Mouse (Mus musculus) heart, embryonic 12.5 days (tissue): Measurements from ENCODE around the gene Ak1. TPM values are rescaled to one million over a fixed set of nuclear protein-coding genes. Genes with fewer than 3 reads are reported as not detected.

Source experiments
- ATAC-seq: fragments of 200-750 bp; cut with Nextera tagmentation; 2 replicates; pipeline ENCODE4 v1.8.0; 2017; ENCODE audit warnings: moderate TSS enrichment, moderate library complexity; ENCODE audit not compliant: insufficient number of reproducible peaks, low FRiP score
- H3K27ac ChIP-seq: fragments of 300-500 bp; sonication (generic); 2 replicates; pipeline ENCODE4 v1.5.1; 2016; ENCODE audit warnings: mild to moderate bottlenecking, moderate library complexity; ENCODE audit not compliant: poor library complexity, severe bottlenecking
- H3K27me3 ChIP-seq: fragments of 300-500 bp; sonication (generic); replicated peaks from 2 replicates; pipeline ENCODE4 v1.6.1; 2016; ENCODE audit warnings: mild to moderate bottlenecking, moderate library complexity
- H3K36me3 ChIP-seq: fragments of 300-500 bp; sonication (generic); 2 replicates; pipeline ENCODE4 v1.6.1; 2016; ENCODE audit warnings: mild to moderate bottlenecking, moderate library complexity
- H3K4me1 ChIP-seq: fragments of 300-500 bp; sonication (generic); replicated peaks from 2 replicates; pipeline ENCODE4 v1.6.1; 2016; ENCODE audit warnings: mild to moderate bottlenecking
- H3K4me2 ChIP-seq: fragments of 300-500 bp; sonication (generic); 2 replicates; pipeline ENCODE4 v1.6.1; 2016; ENCODE audit warnings: mild to moderate bottlenecking, moderate library complexity
- H3K4me3 ChIP-seq: fragments of 300-500 bp; sonication (generic); 2 replicates; pipeline ENCODE4 v1.5.1; 2016; ENCODE audit warnings: mild to moderate bottlenecking
- H3K9ac ChIP-seq: fragments of 300-500 bp; sonication (generic); 2 replicates; pipeline ENCODE4 v1.6.1; 2016; ENCODE audit warnings: mild to moderate bottlenecking, moderate library complexity
- H3K9me3 ChIP-seq: fragments of 300-500 bp; sonication (generic); replicated peaks from 2 replicates; pipeline ENCODE4 v1.6.1; 2016; ENCODE audit warnings: mild to moderate bottlenecking, moderate library complexity
- WGBS: fragments of 180-500 bp; shearing (Covaris S2); methylation state at CpG from one replicate; pipeline ENCODE4 v1.1.7; 2016; 5-methylcytosine and 5-hydroxymethylcytosine counted together
- polyA plus RNA-seq: library from polyadenylated mRNA; unstranded; fragments of >200 nt; fragmentation: Nextera tagmentation; extraction: Ambion mirVana; gene quantifications from 2 replicates; pipeline ENCODE4 v1.2.1, GENCODE M21; 2016

Gene Ak1
- polyA plus RNA-seq, 1 experiment from 2014 or later, result 285 TPM

DNA sequence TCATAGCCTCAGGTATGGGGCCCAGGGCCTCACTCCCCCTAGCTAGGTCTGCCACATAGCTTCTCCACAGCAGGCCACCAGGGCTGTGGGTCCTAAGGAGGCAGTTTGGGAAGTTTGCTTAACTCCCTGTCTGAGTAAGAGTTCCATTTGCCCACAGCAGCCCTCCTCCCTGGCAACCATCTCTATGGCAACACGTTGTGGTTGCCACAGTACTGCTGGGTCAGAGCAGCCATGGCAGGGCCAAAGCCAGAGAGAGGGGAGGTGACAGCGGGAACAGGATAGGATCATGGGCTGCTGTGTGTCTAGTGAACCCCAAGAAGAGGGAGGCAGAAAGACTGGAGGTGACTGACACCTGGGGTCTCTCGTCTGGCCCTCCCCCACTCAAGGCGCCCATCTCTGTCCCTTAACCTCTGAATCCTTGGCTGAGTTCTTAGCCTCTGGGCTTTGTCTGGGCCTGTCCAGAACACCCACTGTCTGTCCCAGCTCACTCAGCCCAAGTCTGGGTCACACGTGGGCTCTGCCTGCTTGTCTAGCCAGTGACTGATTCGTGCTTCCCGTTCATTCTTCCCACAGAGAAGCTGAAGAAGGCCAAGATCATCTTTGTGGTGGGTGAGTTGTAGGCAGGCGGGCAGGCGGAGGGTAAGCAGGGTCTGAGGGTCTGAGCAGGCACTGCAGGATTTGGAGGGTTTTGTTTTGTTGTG, 7.9 kb downstream of the Ak1 start:
- no peak for ATAC-seq
- Histone ChIP-seq H3K9ac (peak overlapping the region; percentile 63), H3K4me2 (peak overlapping the region; percentile 69), H3K9me3 (no peaks in the 10 kb centered on the region), H3K36me3 (peaks cover 45% of the 10 kb centered on the region), H3K27ac (peak overlapping the region; percentile 97; the same call in 1 of the 2 replicates), H3K27me3 (no peaks in the 10 kb centered on the region), H3K4me1 (peaks cover 76% of the 10 kb centered on the region), H3K4me3 (no peak overlapping the region)
- 46% methylated on average over 9 of the region's 9 CpGs for WGBS

DNA sequence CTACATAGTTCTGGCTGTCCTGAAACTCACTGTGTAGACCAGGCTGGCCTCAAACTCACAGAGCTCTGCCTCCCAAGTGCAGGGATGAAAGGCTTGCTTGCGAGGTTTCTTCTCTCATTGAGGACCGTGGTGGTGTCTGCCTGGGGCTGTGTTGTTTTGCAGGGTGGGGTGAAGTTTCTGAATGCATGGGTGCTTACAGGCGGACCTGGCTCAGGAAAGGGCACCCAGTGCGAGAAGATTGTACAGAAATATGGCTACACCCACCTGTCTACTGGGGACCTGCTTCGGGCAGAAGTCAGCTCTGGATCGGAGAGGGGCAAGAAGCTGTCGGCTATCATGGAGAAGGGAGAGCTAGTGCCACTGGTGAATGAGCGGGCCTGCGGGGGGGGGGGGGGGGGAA, 8.5 kb downstream of the Ak1 start:
- ATAC-seq, result no peak
- Histone ChIP-seq H3K27me3 (no peaks in the 10 kb centered on the region), H3K27ac (peak overlapping the region; percentile 5; the same call in 1 of the 2 replicates), H3K9ac (no peak overlapping the region), H3K4me2 (no peak overlapping the region), H3K36me3 (peaks cover 51% of the 10 kb centered on the region), H3K4me3 (no peak overlapping the region), H3K4me1 (peaks cover 76% of the 10 kb centered on the region), H3K9me3 (no peaks in the 10 kb centered on the region)
- WGBS, result 80% methylated on average over 8 of the region's 9 CpGs

DNA sequence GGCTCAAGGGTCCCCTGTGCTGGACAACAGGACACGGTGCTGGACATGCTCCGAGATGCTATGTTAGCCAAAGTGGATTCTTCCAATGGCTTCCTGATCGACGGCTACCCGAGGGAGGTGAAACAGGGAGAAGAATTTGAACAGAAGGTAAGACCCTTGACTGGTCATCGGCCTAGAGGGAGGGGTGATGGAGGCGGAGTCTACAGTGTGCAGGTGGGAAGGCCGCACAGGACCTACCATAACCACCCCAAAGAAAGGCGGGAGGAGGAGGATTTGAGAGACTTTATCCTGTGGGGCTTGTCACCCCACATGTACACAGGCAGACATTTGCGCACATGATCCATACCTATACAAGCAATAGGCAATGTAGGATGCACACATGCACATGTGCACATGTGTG, 9.5 kb downstream of the Ak1 start:
- Histone ChIP-seq H3K9ac (no peak overlapping the region), H3K4me3 (no peak overlapping the region), H3K4me1 (peaks cover 67% of the 10 kb centered on the region), H3K36me3 (peaks cover 53% of the 10 kb centered on the region), H3K27me3 (no peaks in the 10 kb centered on the region), H3K9me3 (no peaks in the 10 kb centered on the region), H3K27ac (no peak overlapping the region), H3K4me2 (no peak overlapping the region)
- ATAC-seq, result no peak
- 87% methylated on average over 10 of the region's 10 CpGs for WGBS

DNA sequence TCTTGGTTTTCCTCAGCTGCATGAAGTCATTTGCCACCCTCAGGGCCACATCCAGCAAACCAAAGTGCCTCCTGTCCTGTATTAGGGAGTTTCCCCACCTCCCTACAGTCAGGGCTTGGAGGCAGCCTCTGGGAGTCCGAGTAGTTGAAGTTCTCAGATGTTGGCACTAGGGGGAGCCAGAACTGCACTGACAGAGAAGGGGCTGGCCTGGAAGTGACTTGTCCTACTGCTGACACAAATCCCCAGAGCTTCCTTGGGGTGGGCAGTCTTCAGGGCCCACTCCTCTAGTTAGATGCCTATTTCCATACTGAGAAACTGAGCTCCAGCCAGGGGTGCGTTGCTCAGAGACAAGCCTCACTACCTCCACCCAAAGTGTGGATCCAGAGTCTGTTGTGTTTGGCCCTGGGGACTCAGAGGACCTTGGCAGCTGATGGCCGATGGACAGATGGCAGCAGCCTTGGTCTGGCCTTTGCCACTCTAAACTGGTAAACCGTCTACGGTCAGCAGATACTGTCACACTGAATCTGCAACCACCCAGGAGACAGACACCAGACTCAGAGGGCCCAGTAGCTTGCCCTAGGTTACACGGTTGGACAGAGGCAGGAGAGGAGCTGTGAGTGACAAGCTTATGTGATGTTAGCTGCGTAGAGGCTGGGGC, 10.3 kb downstream of the Ak1 start:
- Histone ChIP-seq H3K4me3 (no peak overlapping the region), H3K9ac (0 out of 2 replicates have a peak overlapping the region, but pooled peaks have one; percentile 17), H3K9me3 (no peaks in the 10 kb centered on the region), H3K27ac (peak overlapping the region; percentile 35; the same call in 1 of the 2 replicates), H3K27me3 (no peaks in the 10 kb centered on the region), H3K4me2 (no peak overlapping the region), H3K36me3 (peaks cover 53% of the 10 kb centered on the region), H3K4me1 (peaks cover 61% of the 10 kb centered on the region)
- ATAC-seq, result peak; percentile 38
- WGBS, result 42% methylated on average over 7 of the region's 7 CpGs

DNA sequence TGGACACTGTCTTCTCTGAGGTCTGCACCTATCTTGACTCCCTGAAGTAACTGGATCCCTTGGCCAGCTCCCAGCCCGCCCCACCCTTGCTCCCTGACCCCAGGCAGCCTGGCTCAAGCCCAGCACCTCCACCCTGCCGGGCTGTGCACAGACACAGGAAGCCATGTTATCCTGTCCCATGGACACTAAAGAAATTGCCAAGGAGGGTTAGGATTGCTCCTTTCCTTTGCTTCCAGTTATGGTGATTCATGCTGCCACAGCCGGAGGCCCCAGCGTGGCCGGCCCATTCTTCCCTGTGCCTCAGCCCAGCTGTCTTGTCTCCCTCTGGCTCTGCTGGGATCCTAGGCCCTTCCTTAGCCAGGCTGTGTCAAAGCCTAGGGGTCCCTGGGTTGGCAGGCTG, 12.1 kb downstream of the Ak1 start:
- 58% methylated on average over 5 of the region's 5 CpGs for WGBS

DNA sequence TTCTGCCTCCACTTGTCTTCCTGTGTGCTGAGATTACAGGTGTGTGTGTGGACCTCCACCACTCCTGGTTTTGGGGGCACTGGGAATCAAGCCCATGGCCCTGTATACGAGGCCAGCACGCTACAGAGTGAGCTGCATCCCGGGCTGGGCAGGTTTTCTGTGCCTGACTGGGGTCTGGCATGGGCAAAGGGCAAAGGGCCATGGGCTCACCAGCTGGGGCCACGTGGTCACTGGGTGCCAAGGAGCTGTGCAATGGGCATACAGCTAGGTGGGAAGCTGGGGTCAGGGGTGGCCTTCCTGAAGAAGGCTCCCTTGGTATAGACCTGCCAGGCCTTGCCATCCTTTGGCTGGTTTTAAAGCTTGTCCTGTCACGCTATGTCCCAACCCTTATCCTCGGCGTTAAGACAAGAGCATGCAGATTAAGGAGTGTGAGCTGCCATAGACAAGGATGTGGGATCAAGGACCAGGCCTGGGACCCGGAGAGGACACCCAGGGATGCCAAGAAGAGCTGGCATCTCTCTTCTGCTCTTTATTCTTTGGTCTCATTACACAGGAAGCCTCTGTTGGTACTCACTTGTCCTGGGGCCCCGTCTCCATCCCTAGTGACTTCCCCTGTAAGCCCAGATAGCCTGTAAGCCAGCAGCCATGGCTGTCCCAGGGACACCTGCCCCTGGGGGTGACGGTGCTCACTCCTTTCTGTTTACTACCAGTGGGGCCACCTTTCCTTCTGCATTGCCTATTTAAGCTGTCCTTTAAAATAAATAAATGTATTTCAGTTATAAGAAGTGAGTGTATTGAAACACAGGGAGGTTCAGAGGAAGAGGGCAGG, 12.9 kb downstream of the Ak1 start:
- Histone ChIP-seq H3K4me2 (no peak overlapping the region), H3K27ac (peak overlapping the region; percentile 41; the same call in 1 of the 2 replicates), H3K36me3 (peaks cover 53% of the 10 kb centered on the region), H3K9me3 (no peaks in the 10 kb centered on the region), H3K4me3 (no peak overlapping the region), H3K27me3 (no peaks in the 10 kb centered on the region), H3K4me1 (peaks cover 53% of the 10 kb centered on the region), H3K9ac (no peak overlapping the region)
- 78% methylated on average over 10 of the region's 10 CpGs for WGBS
- ATAC-seq, result no peak

More for the DNA sequence above, 12.1 kb downstream of the Ak1 start:
- Histone ChIP-seq H3K27ac (peak overlapping the region; percentile 63; the same call in 1 of the 2 replicates), H3K9me3 (no peaks in the 10 kb centered on the region), H3K36me3 (peaks cover 53% of the 10 kb centered on the region), H3K4me1 (peaks cover 55% of the 10 kb centered on the region), H3K9ac (no peak overlapping the region), H3K27me3 (no peaks in the 10 kb centered on the region), H3K4me2 (no peak overlapping the region), H3K4me3 (no peak overlapping the region)
- no peak for ATAC-seq

DNA sequence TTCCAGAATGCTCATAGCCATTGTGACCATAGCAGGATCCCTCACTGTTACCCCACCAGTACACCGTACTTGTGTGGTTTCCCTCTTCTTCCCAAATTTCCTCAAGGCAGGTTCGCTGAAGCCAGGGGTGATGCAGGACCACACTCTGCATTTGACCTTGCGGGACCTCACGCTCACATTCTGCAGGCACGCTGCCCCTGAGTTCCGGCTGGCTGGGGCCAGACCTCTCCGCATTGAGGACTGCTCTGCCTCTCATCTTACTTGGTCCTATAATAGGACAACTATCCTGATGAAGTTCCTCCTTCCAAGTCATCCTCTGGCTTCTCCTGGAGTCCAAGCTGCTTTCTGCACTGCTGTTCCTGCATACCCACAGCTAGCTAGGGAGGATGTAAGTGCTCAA, 15.1 kb downstream of the Ak1 start:
- no peaks in the 10 kb centered on the region for H3K9me3 ChIP-seq
- peaks cover 57% of the 10 kb centered on the region for H3K4me1 ChIP-seq
- ATAC-seq, result no peak
- no peak overlapping the region for H3K4me2 ChIP-seq
- H3K36me3 ChIP-seq, result peaks cover 34% of the 10 kb centered on the region
- WGBS, result 69% methylated on average over 7 of the region's 7 CpGs
- peak overlapping the region; percentile 40 for H3K27ac ChIP-seq
- no peak overlapping the region for H3K9ac ChIP-seq
- H3K27me3 ChIP-seq, result no peaks in the 10 kb centered on the region
- no peak overlapping the region for H3K4me3 ChIP-seq

DNA sequence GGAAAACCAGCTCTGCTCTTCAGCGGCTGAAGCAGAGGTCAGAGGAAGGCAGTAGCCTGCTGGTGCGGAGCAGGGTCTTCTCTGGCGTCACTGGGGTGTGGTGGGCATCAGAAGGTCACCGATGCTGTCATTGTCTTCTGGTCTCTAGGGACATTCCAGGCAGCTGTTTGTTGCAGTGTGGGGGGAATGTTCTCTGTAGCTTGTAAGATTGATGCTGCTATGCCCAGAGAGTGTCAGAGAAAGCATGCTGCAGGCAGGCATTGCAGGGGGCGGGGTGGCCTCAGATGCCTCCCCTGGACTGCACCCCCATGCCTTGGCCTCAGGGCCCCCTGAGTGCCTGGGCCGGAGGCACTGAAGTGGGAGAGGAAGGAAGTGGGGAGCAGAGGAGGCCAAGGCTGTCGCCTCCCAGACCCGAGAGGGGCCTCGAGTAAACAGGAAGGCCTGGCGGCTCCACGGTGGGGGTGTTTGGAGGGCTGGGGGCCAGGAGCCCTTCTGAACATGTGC, 16.3 kb downstream of the Ak1 start:
- Histone ChIP-seq H3K27me3 (no peaks in the 10 kb centered on the region), H3K4me3 (no peak overlapping the region), H3K4me1 (peaks cover 57% of the 10 kb centered on the region), H3K4me2 (peak overlapping the region; percentile 31), H3K9me3 (no peaks in the 10 kb centered on the region), H3K36me3 (peaks cover 24% of the 10 kb centered on the region), H3K9ac (peak overlapping the region; percentile 53; the same call in 1 of the 2 replicates), H3K27ac (peak overlapping the region; percentile 40)
- peak; percentile 79 for ATAC-seq
- 16% methylated on average over 11 of the region's 11 CpGs for WGBS

DNA sequence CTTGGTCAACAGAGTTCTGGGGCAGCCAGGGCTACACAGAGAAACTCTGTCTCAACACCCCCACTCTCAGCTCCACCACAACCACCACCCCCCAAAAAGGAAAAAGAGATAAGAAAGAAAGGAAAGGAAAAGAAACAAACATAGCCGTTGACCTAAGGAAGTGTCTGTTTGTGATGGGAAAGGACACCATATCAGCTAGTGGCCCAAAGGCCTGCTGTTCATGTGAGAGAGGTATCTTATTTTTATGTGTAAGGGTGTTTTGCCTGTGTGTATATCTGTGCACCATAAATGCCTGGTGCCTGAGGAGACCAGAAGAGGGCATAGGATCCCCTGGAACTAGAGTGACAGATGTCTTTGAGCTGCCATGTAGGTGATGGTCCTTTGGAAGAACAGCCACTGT, 18.1 kb downstream of the Ak1 start:
- no peak overlapping the region for H3K4me3 ChIP-seq
- peaks cover 6% of the 10 kb centered on the region for H3K36me3 ChIP-seq
- no peaks in the 10 kb centered on the region for H3K9me3 ChIP-seq
- no peak for ATAC-seq
- WGBS, result 50% methylated on average over 1 of the region's 1 CpGs
- H3K4me2 ChIP-seq, result no peak overlapping the region
- no peak overlapping the region for H3K9ac ChIP-seq
- peak overlapping the region; percentile 61; the same call in 1 of the 2 replicates for H3K27ac ChIP-seq
- no peaks in the 10 kb centered on the region for H3K27me3 ChIP-seq
- H3K4me1 ChIP-seq, result peaks cover 62% of the 10 kb centered on the region

DNA sequence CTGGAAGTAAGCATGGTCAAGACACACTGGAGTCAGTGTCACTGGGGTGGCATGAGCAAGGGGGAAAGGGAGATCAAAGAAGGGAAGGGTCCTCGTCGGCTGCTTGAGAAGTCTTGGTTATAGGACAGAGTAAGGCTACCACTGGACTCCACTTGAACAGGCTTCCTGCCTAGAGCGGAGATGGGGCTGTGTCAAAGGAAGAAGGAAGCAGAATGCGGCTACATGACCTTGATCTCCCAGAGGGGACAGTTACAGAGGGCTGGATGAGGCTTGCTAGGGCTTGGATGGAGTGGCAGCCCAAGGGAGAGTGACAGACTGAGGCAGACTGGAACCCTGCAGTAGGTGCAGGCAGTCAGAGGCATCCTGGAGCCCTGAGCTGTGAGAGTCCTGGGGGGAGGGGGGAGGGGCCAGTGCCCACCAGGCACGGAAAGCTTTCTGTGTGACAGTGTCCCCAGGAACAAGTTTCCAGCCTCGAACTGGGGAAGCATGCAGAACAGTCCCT, 19.0 kb downstream of the Ak1 start:
- H3K4me3 ChIP-seq, result no peak overlapping the region
- WGBS, result 55% methylated on average over 6 of the region's 6 CpGs
- ATAC-seq, result no peak
- peak overlapping the region; percentile 35 for H3K9ac ChIP-seq
- H3K4me1 ChIP-seq, result peaks cover 66% of the 10 kb centered on the region
- H3K27me3 ChIP-seq, result no peaks in the 10 kb centered on the region
- H3K4me2 ChIP-seq, result no peak overlapping the region
- no peaks in the 10 kb centered on the region for H3K36me3 ChIP-seq
- H3K9me3 ChIP-seq, result no peaks in the 10 kb centered on the region
- peak overlapping the region; percentile 55; the same call in 1 of the 2 replicates for H3K27ac ChIP-seq
